Mouse (Mus musculus): ENCODE measurements around the gene Ube2o.

DNA sequence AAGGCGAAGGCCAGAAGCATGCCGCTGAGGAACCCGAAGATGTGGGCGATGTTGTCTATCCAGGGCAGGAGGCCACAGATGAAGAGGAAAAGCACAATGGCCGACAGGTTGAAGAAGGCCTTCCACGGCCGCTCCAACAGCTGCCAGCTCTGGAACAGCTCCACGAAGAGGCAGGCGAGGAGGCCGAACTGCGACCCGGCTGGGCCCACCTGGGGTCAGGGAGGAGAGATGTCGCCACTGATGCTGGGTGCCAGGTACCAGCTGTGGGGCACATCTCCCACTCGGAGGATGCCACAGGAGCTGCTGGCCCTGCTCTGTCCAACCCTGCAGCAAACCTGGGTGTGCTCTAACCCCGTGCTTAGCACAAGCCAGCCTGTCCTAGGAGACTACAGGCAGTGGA lies 18.0 kb upstream of the Ube2o start:
- no peak for TF ChIP-seq CTCF (IDR thresholded peaks at IDR 0.05; ENCODE audit: low read depth)
- TF ChIP-seq EP300 (IDR thresholded peaks at IDR 0.05; ENCODE audit: low read depth), result no peak
